Mouse (Mus musculus): Measurements from ENCODE around the gene Myt1l.

Gene Myt1l

GRCm38 (mm10) chr12:29569311-29569710 lies 41.1 kb downstream of the Myt1l start:
- DNase-seq (ENCODE audit: low spot score), result no peak

- no peak for DNase-seq (ENCODE audit: low spot score)
Observed at GRCm38 (mm10) chr12:29570351-29570750, 42.2 kb downstream of the Myt1l start.

- DNase-seq (ENCODE audit: low spot score), result no peak
Observed at GRCm38 (mm10) chr12:29571613-29572012, 43.4 kb downstream of the Myt1l start.

GRCm38 (mm10) chr12:29593787-29594186 lies 65.6 kb downstream of the Myt1l start:
- no peak for DNase-seq (ENCODE audit: low spot score)

- DNase-seq (ENCODE audit: low spot score), result no peak
Observed at GRCm38 (mm10) chr12:29599916-29600315, 71.7 kb downstream of the Myt1l start.

- DNase-seq (ENCODE audit: low spot score), result no peak
Observed at GRCm38 (mm10) chr12:29601223-29601622, 73.0 kb downstream of the Myt1l start.

GRCm38 (mm10) chr12:29604659-29605058 lies 76.5 kb downstream of the Myt1l start:
- no peak for DNase-seq (ENCODE audit: low spot score)

- DNase-seq (ENCODE audit: low spot score), result no peak
Observed at GRCm38 (mm10) chr12:29605124-29605523, 76.9 kb downstream of the Myt1l start.

GRCm38 (mm10) chr12:29606221-29606620 lies 78.0 kb downstream of the Myt1l start:
- no peak for DNase-seq (ENCODE audit: low spot score)

GRCm38 (mm10) chr12:29617746-29618145 lies 89.6 kb downstream of the Myt1l start:
- no peak for DNase-seq (ENCODE audit: low spot score)

- no peak for DNase-seq (ENCODE audit: low spot score)
Observed at GRCm38 (mm10) chr12:29621530-29621929, 93.3 kb downstream of the Myt1l start.

- no peak for DNase-seq (ENCODE audit: low spot score)
Observed at GRCm38 (mm10) chr12:29627956-29628750, 100.0 kb downstream of the Myt1l start.

GRCm38 (mm10) chr12:29629875-29630538 lies 101.8 kb downstream of the Myt1l start:
- no peak for DNase-seq (ENCODE audit: low spot score)

- DNase-seq (ENCODE audit: low spot score), result no peak
Observed at GRCm38 (mm10) chr12:29634509-29634908, 106.3 kb downstream of the Myt1l start.

- DNase-seq (ENCODE audit: low spot score), result no peak
Observed at GRCm38 (mm10) chr12:29639543-29640196, 111.5 kb downstream of the Myt1l start.

GRCm38 (mm10) chr12:29640201-29640600 lies 112.0 kb downstream of the Myt1l start:
- DNase-seq (ENCODE audit: low spot score), result no peak

- no peak for DNase-seq (ENCODE audit: low spot score)
Observed at GRCm38 (mm10) chr12:29642915-29643314, 114.7 kb downstream of the Myt1l start.

GRCm38 (mm10) chr12:29644091-29644490 lies 115.9 kb downstream of the Myt1l start:
- DNase-seq (ENCODE audit: low spot score), result no peak

GRCm38 (mm10) chr12:29644721-29645120 lies 116.5 kb downstream of the Myt1l start:
- DNase-seq (ENCODE audit: low spot score), result no peak

GRCm38 (mm10) chr12:29649510-29650152 lies 121.4 kb downstream of the Myt1l start:
- DNase-seq (ENCODE audit: low spot score), result no peak

- no peak for DNase-seq (ENCODE audit: low spot score)
Observed at GRCm38 (mm10) chr12:29652516-29652915, 124.3 kb downstream of the Myt1l start.

- DNase-seq (ENCODE audit: low spot score), result no peak
Observed at GRCm38 (mm10) chr12:29655197-29655632, 127.0 kb downstream of the Myt1l start.
